Mouse (Mus musculus) ES-Bruce4 (cell line): ENCODE data around the gene G430095P16Rik.

Experiments used
- CTCF ChIP-seq: IDR thresholded peaks from one replicate; pipeline ENCODE4 v1.8.1; 2011; ENCODE audit warnings: low read depth, low read length
- EP300 ChIP-seq: IDR thresholded peaks from 2 replicates; pipeline ENCODE4 v1.6.1; 2011; ENCODE audit warnings: low read depth, low read length; ENCODE audit not compliant: insufficient read depth

- TF ChIP-seq EP300 (no peak), CTCF (no peak)
These were observed 5.7 kb downstream of the G430095P16Rik start for GRCm38 (mm10) chr8:84728474-84728873.
